Mouse (Mus musculus): ENCODE results near the gene Mtmr6. TPM values are rescaled to one million over a fixed set of nuclear protein-coding genes. Genes with fewer than 3 reads are reported as not detected.

The Mtmr6 gene
- polyA plus RNA-seq (2017; shearing (Covaris generic)): 81.6 TPM

GRCm38 (mm10) chr14:60264990-60265876 is at the start of gene Mtmr6:
TSS of gene Mtmr6 (plus strand) at chr14:60265228.

GRCm38 (mm10) chr14:60251281-60252003 is 13.6 kb upstream of the Mtmr6 start, which contains the start of the genes Nupl1 and Gm49336:
TSS of gene Nupl1 (minus strand) at chr14:60251431.
TSS of gene Gm49336 (minus strand) at chr14:60251507.

Other genes starting within 250 kb of the Mtmr6 start
- 3.2 TPM for gene Atp8a2, start 68.0 kb upstream of the Mtmr6 start, polyA plus RNA-seq (2017; shearing (Covaris generic))
- gene Nupl1, start 13.8 kb upstream of the Mtmr6 start, polyA plus RNA-seq (2017; shearing (Covaris generic)): not detected
- gene Gm49336, start 13.7 kb upstream of the Mtmr6 start, polyA plus RNA-seq (2017; shearing (Covaris generic)): 53.6 TPM
- not detected for gene Amer2, start 108.0 kb downstream of the Mtmr6 start, polyA plus RNA-seq (2017; shearing (Covaris generic))